Mouse (Mus musculus): Measurements from ENCODE around the gene Uba52.

- no peak for TF ChIP-seq POLR2A (IDR thresholded peaks at IDR 0.05; ENCODE audit: insufficient read depth, low read depth, low read length)
- TF ChIP-seq CTCF (IDR thresholded peaks at IDR 0.05): no peak
- TF ChIP-seq EP300 (IDR thresholded peaks at IDR 0.05; ENCODE audit: insufficient read depth, low read depth, low read length): no peak
Observed at GRCm38 (mm10) chr8:70467229-70467725, 43.3 kb downstream of the Uba52 start.
